Mouse (Mus musculus): Measurements from ENCODE around the gene Ric1. TPM values are rescaled to one million over a fixed set of nuclear protein-coding genes. Genes with fewer than 3 reads are reported as not detected.

Ric1 gene
- total and polyA plus RNA-seq, 2 experiments from 2014 or later = 13.8 to 37.4 TPM

- TF ChIP-seq CTCF (IDR thresholded peaks at IDR 0.05) = peak; percentile 29; the same call in 1 of the 2 replicates
- H3K4me3 ChIP-seq (ENCODE audit: low read depth, low read length) = no peak overlapping the region
- H3K27ac ChIP-seq (ENCODE audit: low read depth, low read length) = no peak overlapping the region
- 97% methylated on average over 6 of the region's 6 CpGs for WGBS
- ATAC-seq (ENCODE audit: low FRiP score) (no peak), DNase-seq (ENCODE audit: low spot score) (peak; percentile 9)
- no peak overlapping the region for H3K9ac ChIP-seq (replicated peaks; ENCODE audit: low read length, poor library complexity, severe bottlenecking)
- no peaks in the 10 kb centered on the region for H3K9me3 ChIP-seq (ENCODE audit: low read length)
- H3K4me1 ChIP-seq (ENCODE audit: insufficient read depth, low read length) = no peaks in the 10 kb centered on the region
- H3K36me3 ChIP-seq (ENCODE audit: insufficient read depth, low read length) = no peaks in the 10 kb centered on the region; the same call in 1 of the 2 replicates
- no peak overlapping the region for H3K4me2 ChIP-seq (ENCODE audit: low read depth, low read length, poor library complexity, severe bottlenecking)
- no peaks in the 10 kb centered on the region for H3K27me3 ChIP-seq (ENCODE audit: insufficient read depth, low read length)
These were observed 122.7 kb downstream of the Ric1 start for GRCm38 (mm10) chr19:29644747-29645146.

- under 1% methylated on average over 70 of the region's 90 CpGs for WGBS
- H3K9ac ChIP-seq (replicated peaks; ENCODE audit: low read length, poor library complexity, severe bottlenecking) = peak within 1 kb of the TSS; percentile 77
These were observed 125.8 kb downstream of the Ric1 start, which contains the start of gene Ermp1 for GRCm38 (mm10) chr19:29647651-29648549. Gene Ermp1, minus strand, starts transcription at chr19:29648415.

GRCm38 (mm10) chr19:29648550-29648914 is 126.5 kb downstream of the Ric1 start:
- Histone ChIP-seq H3K4me3 (ENCODE audit: low read depth, low read length) (peak overlapping the region; percentile 83), H3K4me2 (ENCODE audit: low read depth, low read length, poor library complexity, severe bottlenecking) (peak overlapping the region; percentile 59), H3K36me3 (ENCODE audit: insufficient read depth, low read length) (no peaks in the 10 kb centered on the region), H3K9me3 (ENCODE audit: low read length) (no peaks in the 10 kb centered on the region), H3K27me3 (ENCODE audit: insufficient read depth, low read length) (no peaks in the 10 kb centered on the region), H3K4me1 (ENCODE audit: insufficient read depth, low read length) (no peaks in the 10 kb centered on the region), H3K27ac (ENCODE audit: low read depth, low read length) (peak overlapping the region; percentile 85), H3K9ac (replicated peaks; ENCODE audit: low read length, poor library complexity, severe bottlenecking) (no peak overlapping the region)
- ATAC-seq (ENCODE audit: low FRiP score) = no peak
- DNase-seq (ENCODE audit: low spot score) = no peak
- TF ChIP-seq CTCF (IDR thresholded peaks at IDR 0.05) = no peak
- 17% methylated on average over 4 of the region's 4 CpGs for WGBS

More at GRCm38 (mm10) chr19:29647651-29648549, 125.8 kb downstream of the Ric1 start, which contains the start of gene Ermp1:
- Histone ChIP-seq H3K27ac (ENCODE audit: low read depth, low read length) (peak within 1 kb of the TSS; percentile 85), H3K27me3 (ENCODE audit: insufficient read depth, low read length) (no peaks in the 10 kb centered on the region), H3K9me3 (ENCODE audit: low read length) (no peaks in the 10 kb centered on the region), H3K4me2 (ENCODE audit: low read depth, low read length, poor library complexity, severe bottlenecking) (peak within 1 kb of the TSS; percentile 59), H3K4me1 (ENCODE audit: insufficient read depth, low read length) (no peaks in the 10 kb centered on the region), H3K4me3 (ENCODE audit: low read depth, low read length) (peak within 1 kb of the TSS; percentile 83), H3K36me3 (ENCODE audit: insufficient read depth, low read length) (no peaks in the 10 kb centered on the region)
- ATAC-seq (ENCODE audit: low FRiP score) (peak; percentile 92), DNase-seq (ENCODE audit: low spot score) (peak; percentile 94)
- peak; percentile 97 for TF ChIP-seq CTCF (IDR thresholded peaks at IDR 0.05)

GRCm38 (mm10) chr19:29649683-29650082 is 127.6 kb downstream of the Ric1 start:
- DNase-seq (ENCODE audit: low spot score) (no peak), ATAC-seq (ENCODE audit: low FRiP score) (no peak)
- no peak overlapping the region for H3K4me2 ChIP-seq (ENCODE audit: low read depth, low read length, poor library complexity, severe bottlenecking)
- no peaks in the 10 kb centered on the region for H3K4me1 ChIP-seq (ENCODE audit: insufficient read depth, low read length)
- H3K9me3 ChIP-seq (ENCODE audit: low read length) = no peaks in the 10 kb centered on the region
- H3K27me3 ChIP-seq (ENCODE audit: insufficient read depth, low read length) = no peaks in the 10 kb centered on the region
- TF ChIP-seq CTCF (IDR thresholded peaks at IDR 0.05) = no peak
- 89% methylated on average over 1 of the region's 1 CpGs for WGBS
- no peaks in the 10 kb centered on the region for H3K36me3 ChIP-seq (ENCODE audit: insufficient read depth, low read length)
- no peak overlapping the region for H3K4me3 ChIP-seq (ENCODE audit: low read depth, low read length)
- no peak overlapping the region for H3K9ac ChIP-seq (replicated peaks; ENCODE audit: low read length, poor library complexity, severe bottlenecking)
- no peak overlapping the region for H3K27ac ChIP-seq (ENCODE audit: low read depth, low read length)

GRCm38 (mm10) chr19:29653768-29654265 is 131.7 kb downstream of the Ric1 start:
- Histone ChIP-seq H3K27me3 (ENCODE audit: insufficient read depth, low read length) (no peaks in the 10 kb centered on the region), H3K4me2 (ENCODE audit: low read depth, low read length, poor library complexity, severe bottlenecking) (no peak overlapping the region), H3K36me3 (ENCODE audit: insufficient read depth, low read length) (no peaks in the 10 kb centered on the region), H3K4me3 (ENCODE audit: low read depth, low read length) (no peak overlapping the region), H3K9ac (replicated peaks; ENCODE audit: low read length, poor library complexity, severe bottlenecking) (no peak overlapping the region), H3K9me3 (ENCODE audit: low read length) (no peaks in the 10 kb centered on the region), H3K27ac (ENCODE audit: low read depth, low read length) (no peak overlapping the region), H3K4me1 (ENCODE audit: insufficient read depth, low read length) (no peaks in the 10 kb centered on the region)
- ATAC-seq (ENCODE audit: low FRiP score) = no peak
- TF ChIP-seq CTCF (IDR thresholded peaks at IDR 0.05) = no peak
- DNase-seq (ENCODE audit: low spot score) = no peak
- WGBS = 79% methylated on average over 9 of the region's 9 CpGs

- no peaks in the 10 kb centered on the region for H3K36me3 ChIP-seq (ENCODE audit: insufficient read depth, low read length)
These were observed 133.1 kb downstream of the Ric1 start for GRCm38 (mm10) chr19:29655148-29655547.

More at GRCm38 (mm10) chr19:29655148-29655547, 133.1 kb downstream of the Ric1 start:
- no peak for DNase-seq (ENCODE audit: low spot score)
- ATAC-seq (ENCODE audit: low FRiP score) = no peak
- Histone ChIP-seq H3K27me3 (ENCODE audit: insufficient read depth, low read length) (no peaks in the 10 kb centered on the region), H3K9me3 (ENCODE audit: low read length) (no peaks in the 10 kb centered on the region), H3K4me3 (ENCODE audit: low read depth, low read length) (no peak overlapping the region), H3K27ac (ENCODE audit: low read depth, low read length) (no peak overlapping the region), H3K9ac (replicated peaks; ENCODE audit: low read length, poor library complexity, severe bottlenecking) (no peak overlapping the region), H3K4me2 (ENCODE audit: low read depth, low read length, poor library complexity, severe bottlenecking) (no peak overlapping the region), H3K4me1 (ENCODE audit: insufficient read depth, low read length) (no peaks in the 10 kb centered on the region)
- WGBS = 39% methylated on average over 6 of the region's 6 CpGs
- TF ChIP-seq CTCF (IDR thresholded peaks at IDR 0.05) = no peak
